Mouse (Mus musculus): ENCODE data around the gene Agrp. TPM values are rescaled to one million over a fixed set of nuclear protein-coding genes. Genes with fewer than 3 reads are reported as not detected.

Agrp gene
- polyA plus RNA-seq (2012; rRNA removed): 0.31 and 0.57 TPM in 2 replicates

DNA sequence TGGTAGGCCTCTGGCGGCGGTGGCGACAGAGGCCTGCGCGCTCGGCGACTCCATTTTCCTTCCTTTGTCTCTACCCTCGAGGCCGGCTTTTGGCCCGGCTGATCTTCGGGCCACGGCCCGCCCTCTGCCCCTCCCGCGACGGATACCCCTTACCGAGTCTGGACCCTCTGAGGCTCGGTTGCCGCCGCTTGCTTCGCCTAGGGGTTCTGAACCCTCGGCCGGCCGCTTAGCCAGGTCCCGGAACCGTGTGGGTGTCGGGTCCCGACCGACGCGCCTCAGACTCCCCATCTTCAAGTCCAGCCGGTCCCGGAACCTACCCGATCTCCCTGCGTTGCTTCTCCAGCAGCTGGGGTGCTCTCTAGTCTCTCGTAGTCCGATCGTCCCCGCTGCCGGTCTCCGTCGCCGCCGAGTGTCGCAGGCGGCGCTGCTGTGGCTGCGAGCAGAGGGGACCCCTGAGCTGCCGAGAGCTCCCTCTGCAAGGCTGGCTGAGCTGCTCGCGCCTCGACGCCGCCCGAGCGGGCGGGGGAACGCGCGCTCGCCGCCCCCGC, at the start of gene Agrp:
Agrp (minus strand) TSS at position 431 of the 548 bp plus-strand sequence.

GRCm38 (mm10) chr8:105685796-105686308, 48.7 kb upstream of the Agrp start, which contains the start of gene Carmil2:
Gene Carmil2, plus strand, starts transcription at chr8:105686274.

GRCm38 (mm10) chr8:105636018-105636962, 903 bp downstream of the Agrp start, which contains the start of gene Ctcf:
Gene Ctcf, plus strand, starts transcription at chr8:105636568.

GRCm38 (mm10) chr8:105604804-105605381, 32.3 kb downstream of the Agrp start, which contains the start of gene Ripor1:
Gene Ripor1, plus strand, starts transcription at chr8:105605255.

GRCm38 (mm10) chr8:105565952-105566702, 71.1 kb downstream of the Agrp start, which contains the start of gene Atp6v0d1:
Gene Atp6v0d1, minus strand, starts transcription at chr8:105566047.

DNA sequence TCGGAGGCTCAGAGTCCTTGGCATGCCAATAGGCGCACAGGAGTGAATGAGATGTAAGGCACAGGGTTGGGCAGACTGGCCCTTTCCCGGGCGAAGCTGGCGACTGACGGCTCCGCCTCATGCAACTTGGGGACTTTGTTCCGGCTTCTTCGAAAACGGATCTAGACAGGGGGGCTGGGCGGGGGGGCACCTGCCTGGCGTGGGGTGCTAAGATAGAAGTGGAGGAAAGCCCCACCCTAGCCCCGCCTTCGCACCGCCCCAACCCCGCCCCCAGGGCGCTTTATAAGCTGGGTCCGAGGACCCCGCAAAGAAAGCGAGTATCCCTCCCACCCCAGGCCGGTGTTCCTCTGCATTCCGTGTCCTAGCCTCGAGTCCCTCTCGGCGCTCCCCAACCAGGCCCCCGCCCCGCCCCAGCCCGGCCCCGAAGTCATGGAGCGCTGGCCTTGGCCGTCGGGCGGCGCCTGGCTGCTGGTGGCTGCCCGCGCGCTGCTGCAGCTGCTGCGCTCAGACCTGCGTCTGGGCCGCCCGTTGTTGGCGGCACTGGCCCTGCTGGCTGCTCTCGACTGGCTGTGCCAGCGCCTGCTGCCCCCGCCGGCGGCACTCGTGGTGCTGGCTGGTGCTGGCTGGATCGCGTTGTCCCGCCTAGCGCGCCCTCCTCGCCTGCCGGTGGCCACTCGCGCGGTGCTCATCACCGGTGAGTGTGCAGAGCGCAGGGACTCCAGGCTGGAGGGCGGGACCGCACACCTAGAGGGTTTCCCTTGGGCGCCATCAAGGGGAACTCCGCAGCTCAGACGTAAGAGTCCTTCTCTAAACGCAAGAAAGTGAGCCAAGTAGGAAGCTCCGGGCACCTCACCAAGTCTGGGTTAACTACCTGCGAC, 118.5 kb downstream of the Agrp start, which contains the start of gene Hsd11b2:
Hsd11b2 (plus strand) TSS at position 320 of the 878 bp plus-strand sequence.

Other genes with a start within 250 kb of the Agrp start
- gene Kctd19, start 223.9 kb downstream of the Agrp start, polyA plus RNA-seq (2012; rRNA removed): not detected in 2 replicates
- gene Lrrc36, start 223.8 kb downstream of the Agrp start, polyA plus RNA-seq (2012; rRNA removed): 2.1 and 4.3 TPM in 2 replicates
- 60.2 and 72.4 TPM in 2 replicates for gene Tppp3, start 165.9 kb downstream of the Agrp start, polyA plus RNA-seq (2012; rRNA removed)
- 34.5 and 38.7 TPM in 2 replicates for gene Zdhhc1, start 140.5 kb downstream of the Agrp start, polyA plus RNA-seq (2012; rRNA removed)
- 19.6 and 32.8 TPM in 2 replicates for gene Hsd11b2, start 118.6 kb downstream of the Agrp start, polyA plus RNA-seq (2012; rRNA removed)
- 81.3 and 99.4 TPM in 2 replicates for gene Atp6v0d1, start 71.3 kb downstream of the Agrp start, polyA plus RNA-seq (2012; rRNA removed)
- gene Ripor1, start 32.1 kb downstream of the Agrp start, polyA plus RNA-seq (2012; rRNA removed): 12.4 and 17.6 TPM in 2 replicates
- 66.2 and 134 TPM in 2 replicates for gene Ctcf, start 825 bp downstream of the Agrp start, polyA plus RNA-seq (2012; rRNA removed)
- 4.8 and 6.2 TPM in 2 replicates for gene Carmil2, start 48.9 kb upstream of the Agrp start, polyA plus RNA-seq (2012; rRNA removed)
- gene Acd, start 63.7 kb upstream of the Agrp start, polyA plus RNA-seq (2012; rRNA removed): 29.8 and 41.5 TPM in 2 replicates
- gene Pard6a, start 63.8 kb upstream of the Agrp start, polyA plus RNA-seq (2012; rRNA removed): 18.5 and 21.5 TPM in 2 replicates
- 0.07 and 0.22 TPM in 2 replicates for gene 4933405L10Rik, start 70.3 kb upstream of the Agrp start, polyA plus RNA-seq (2012; rRNA removed)
- gene Enkd1, start 70.8 kb upstream of the Agrp start, polyA plus RNA-seq (2012; rRNA removed): 44.8 and 45.6 TPM in 2 replicates
- 23.5 and 50.7 TPM in 2 replicates for gene Gfod2, start 121.3 kb upstream of the Agrp start, polyA plus RNA-seq (2012; rRNA removed)
- gene Ranbp10, start 190.0 kb upstream of the Agrp start, polyA plus RNA-seq (2012; rRNA removed): 29.6 and 36.9 TPM in 2 replicates
- gene Tsnaxip1, start 190.3 kb upstream of the Agrp start, polyA plus RNA-seq (2012; rRNA removed): 0.14 and 0.55 TPM in 2 replicates
- gene Cenpt, start 215.9 kb upstream of the Agrp start, polyA plus RNA-seq (2012; rRNA removed): 68.4 and 87.0 TPM in 2 replicates
- gene Thap11, start 217.7 kb upstream of the Agrp start, polyA plus RNA-seq (2012; rRNA removed): 63.7 and 70.3 TPM in 2 replicates
- gene Nutf2, start 223.2 kb upstream of the Agrp start, polyA plus RNA-seq (2012; rRNA removed): 199 and 370 TPM in 2 replicates
- 45.7 and 71.5 TPM in 2 replicates for gene Edc4, start 243.5 kb upstream of the Agrp start, polyA plus RNA-seq (2012; rRNA removed)